Mouse (Mus musculus) kidney, postnatal 10 days (tissue): ENCODE measurements around the gene Apobec3.
"Not testable (repeated sequence)": the region's sequence is repeated elsewhere in the genome, so short reads cannot be mapped to it uniquely, and the experiment has no call there.

Experiments used
- DNase-seq: peaks from one replicate; pipeline ENCODE4 v3.0.0; 2021; ENCODE audit warnings: mixed read lengths

Apobec3 gene

GRCm38 (mm10) chr15:79895221-79896079 is 4.0 kb downstream of the Apobec3 start:
- not testable (repeated sequence) for DNase-seq

GRCm38 (mm10) chr15:79896080-79896725 is 4.7 kb downstream of the Apobec3 start:
- no peak for DNase-seq

- DNase-seq, result no peak
These were observed 7.5 kb downstream of the Apobec3 start for GRCm38 (mm10) chr15:79898988-79899387.

- no peak for DNase-seq
These were observed 8.5 kb downstream of the Apobec3 start for GRCm38 (mm10) chr15:79899828-79900510.

GRCm38 (mm10) chr15:79900751-79901150 is 9.3 kb downstream of the Apobec3 start:
- DNase-seq, result no peak

- DNase-seq, result no peak
These were observed 9.9 kb downstream of the Apobec3 start for GRCm38 (mm10) chr15:79901399-79901798.

DNA sequence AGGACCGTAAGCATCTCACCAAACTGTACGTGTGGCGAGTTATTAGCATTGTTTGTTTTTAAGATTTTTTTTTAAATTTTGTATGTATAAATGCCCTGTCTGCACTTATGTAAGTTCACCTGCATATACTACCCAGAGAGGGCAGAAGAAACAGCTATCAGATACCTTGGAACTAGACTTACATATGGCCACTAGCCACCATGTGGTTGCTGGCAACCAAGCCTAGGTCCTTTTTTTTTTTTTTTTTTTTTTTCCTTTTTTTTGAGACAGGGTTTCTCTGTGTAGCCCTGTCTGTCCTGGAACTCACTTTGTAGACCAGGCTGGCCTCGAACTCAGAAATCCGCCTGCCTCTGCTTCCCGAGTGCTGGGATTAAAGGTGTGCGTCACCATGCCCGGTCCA is 11.6 kb downstream of the Apobec3 start:
- DNase-seq, result not testable (repeated sequence)

DNA sequence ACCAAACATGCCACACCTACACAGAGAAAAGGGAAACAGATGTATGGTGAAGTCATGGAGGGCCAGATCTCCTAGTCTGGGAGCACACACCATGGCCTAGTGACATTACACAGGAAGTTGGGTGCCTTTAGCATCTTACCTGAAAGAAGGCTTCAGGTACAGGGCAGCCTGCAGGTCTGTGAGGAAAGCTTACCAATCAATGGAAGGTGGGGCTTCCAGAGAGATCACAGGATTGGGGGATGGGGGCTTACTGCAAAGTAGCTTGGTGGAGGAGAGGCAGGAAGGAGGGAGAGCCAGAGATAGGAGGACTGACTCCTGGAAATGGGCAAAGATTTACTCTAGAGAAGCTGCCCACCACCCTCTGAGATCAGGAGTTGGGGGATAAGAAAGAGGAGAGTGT is 12.5 kb downstream of the Apobec3 start:
- no peak for DNase-seq

GRCm38 (mm10) chr15:79904678-79905077 is 13.2 kb downstream of the Apobec3 start:
- not testable (repeated sequence) for DNase-seq

DNA sequence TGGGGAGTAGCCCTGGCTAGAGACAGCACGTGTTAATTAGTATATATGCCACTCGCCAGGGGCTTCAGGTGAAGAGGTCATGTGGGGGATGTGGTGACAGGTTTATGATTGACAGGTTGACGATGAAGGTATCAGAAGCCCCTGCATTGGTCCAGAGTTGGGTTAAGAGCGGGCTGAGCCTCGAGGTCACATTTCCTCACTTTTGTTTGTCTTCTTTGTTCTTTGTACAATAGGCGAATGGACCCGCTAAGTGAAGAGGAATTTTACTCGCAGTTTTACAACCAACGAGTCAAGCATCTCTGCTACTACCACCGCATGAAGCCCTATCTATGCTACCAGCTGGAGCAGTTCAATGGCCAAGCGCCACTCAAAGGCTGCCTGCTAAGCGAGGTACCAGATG is 13.8 kb downstream of the Apobec3 start:
- no peak for DNase-seq

GRCm38 (mm10) chr15:79906855-79907254 is 15.4 kb downstream of the Apobec3 start:
- no peak for DNase-seq

GRCm38 (mm10) chr15:79909006-79909405 is 17.5 kb downstream of the Apobec3 start:
- DNase-seq, result not testable (repeated sequence)

DNA sequence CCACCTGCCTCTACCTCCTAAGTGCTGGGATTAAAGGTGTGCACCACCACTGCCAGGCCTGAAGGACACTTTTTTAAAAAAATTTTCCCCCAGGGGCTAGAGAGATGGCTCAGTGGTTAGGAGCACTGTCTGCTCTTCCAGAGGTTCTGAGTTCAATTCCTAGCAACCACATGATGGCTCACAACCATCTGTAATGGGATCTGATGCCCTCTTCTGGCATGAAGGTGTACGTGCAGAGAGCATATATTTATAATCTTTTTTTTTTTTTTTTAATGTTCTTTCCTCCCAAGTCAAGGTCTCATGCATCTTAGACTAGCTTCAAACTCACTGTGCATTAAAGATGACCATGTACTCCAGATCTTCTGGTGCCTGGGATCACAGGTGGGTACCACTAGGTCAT is 19.4 kb downstream of the Apobec3 start:
- not testable (repeated sequence) for DNase-seq

- no peak for DNase-seq
These were observed 19.9 kb downstream of the Apobec3 start for GRCm38 (mm10) chr15:79911339-79911738.

- DNase-seq, result no peak
These were observed 22.4 kb downstream of the Apobec3 start for GRCm38 (mm10) chr15:79913761-79914346.

DNA sequence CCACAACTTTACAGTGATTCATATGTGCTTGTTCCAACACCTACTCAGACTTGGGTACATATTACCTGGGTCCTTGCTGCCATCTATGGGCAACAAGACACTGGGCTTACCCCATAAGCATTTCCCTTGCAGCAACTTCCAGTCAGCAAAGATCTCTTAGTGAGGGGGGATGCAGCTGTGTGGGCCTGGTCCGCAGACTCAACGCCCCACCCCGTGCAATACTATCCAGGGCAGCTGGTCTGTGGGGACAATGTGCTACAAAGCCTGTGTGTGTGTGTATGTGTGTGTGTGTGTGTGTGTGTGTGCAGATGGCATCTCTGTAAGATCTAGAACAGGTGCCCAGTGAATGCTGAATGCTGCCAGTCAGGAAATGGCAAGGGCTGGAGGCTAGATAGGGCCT is 22.9 kb downstream of the Apobec3 start:
- DNase-seq, result no peak

- no peak for DNase-seq
These were observed 24.7 kb downstream of the Apobec3 start for GRCm38 (mm10) chr15:79916150-79916549.

GRCm38 (mm10) chr15:79917111-79917720 is 25.8 kb downstream of the Apobec3 start:
- DNase-seq, result no peak

GRCm38 (mm10) chr15:79918485-79918884 is 27.0 kb downstream of the Apobec3 start:
- no peak for DNase-seq

- no peak for DNase-seq
These were observed 28.3 kb downstream of the Apobec3 start for GRCm38 (mm10) chr15:79919787-79920186.

GRCm38 (mm10) chr15:79926856-79927416 is 35.5 kb downstream of the Apobec3 start:
- DNase-seq, result peak; percentile 33

DNA sequence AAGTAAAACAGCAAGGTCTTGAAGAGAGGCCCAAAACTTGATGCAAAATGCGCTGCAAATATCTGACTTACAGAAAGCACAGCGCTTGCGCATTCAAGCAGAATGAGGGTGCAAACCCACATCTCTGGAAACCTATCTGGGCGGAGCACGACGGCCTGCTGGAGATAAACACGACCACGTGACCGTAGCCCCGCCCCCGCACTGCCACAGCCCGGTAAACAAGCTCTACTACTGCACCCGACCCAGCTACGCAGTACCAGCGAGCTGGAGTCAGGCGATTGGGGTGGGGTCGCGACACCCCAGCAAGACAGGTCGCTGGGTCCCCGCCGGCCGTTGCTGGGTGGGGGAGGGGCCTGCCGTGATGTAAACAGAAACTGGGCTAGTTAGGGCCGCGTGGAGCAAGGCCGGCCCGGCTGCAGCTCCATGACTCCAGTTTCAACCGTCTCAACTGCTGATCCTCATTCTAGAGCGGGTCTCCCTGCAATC is 36.2 kb downstream of the Apobec3 start:
- peak; percentile 97 for DNase-seq
